In the genomic region with DNA sequence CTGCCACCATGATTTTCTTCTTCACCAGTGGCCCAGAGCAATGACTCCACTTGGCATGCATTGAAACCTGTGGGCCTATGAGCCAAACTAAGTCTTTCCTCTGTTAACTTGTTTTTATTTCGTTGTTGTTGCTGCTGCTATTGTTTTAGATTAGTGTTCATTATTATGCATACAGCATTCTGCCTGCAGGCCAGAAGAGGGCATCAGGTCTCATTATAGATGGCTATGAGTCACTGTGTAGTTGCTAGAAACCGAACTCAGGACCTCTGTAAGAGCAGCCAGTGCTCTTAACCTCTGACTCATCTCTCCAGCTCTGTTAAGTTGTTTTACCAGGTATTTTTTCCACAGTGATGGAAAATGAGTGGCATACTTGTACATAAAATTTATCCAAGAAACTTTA, we compare ENCODE assay signal across 19 mouse cellular contexts. TPM values are rescaled to one million over a fixed set of nuclear protein-coding genes. Genes with fewer than 3 reads are reported as not detected.
A peak's percentile ranks its signal among the peaks of the same experiment; 100 is the strongest.
DNase-seq lines count a peak whose midpoint lies in the region; ATAC-seq and TF ChIP-seq lines count a peak whose summit lies in the region.
"Had no signal": no experiment of that assay in that cellular context is flagged by ENCODE, and none has a peak within 500 bp of the region (broad histone marks: within the 10 kb centered on the region; RNA-seq: fewer than 3 reads in every experiment).

No protein-coding gene starts in this region.

- H3K36me3 ChIP-seq in intestine, embryonic 16.5 days (ENCODE audit: control insufficient read depth, insufficient read depth, low read length): no peaks in the 10 kb centered on the region
- H3K36me3 ChIP-seq in intestine, embryonic 15.5 days: no peaks in the 10 kb centered on the region
- H3K36me3 ChIP-seq in lung, postnatal 0 days (ENCODE audit: insufficient read depth, low read length): no peaks in the 10 kb centered on the region
- no peaks in the 10 kb centered on the region for H3K36me3 ChIP-seq in stomach, embryonic 16.5 days (ENCODE audit: control insufficient read depth, insufficient read depth, low read length)
- H3K36me3 ChIP-seq in forebrain, embryonic 14.5 days (ENCODE audit: control insufficient read depth, insufficient read depth, low read length): no peaks in the 10 kb centered on the region
- H3K36me3 ChIP-seq: embryonic facial prominence, embryonic 12.5 days; heart, embryonic 12.5 days; hindbrain, embryonic 10.5 days had no signal

- no peak overlapping the region for H3K9ac ChIP-seq in intestine, embryonic 16.5 days (ENCODE audit: low read depth, low read length)
- H3K9ac ChIP-seq in intestine, embryonic 15.5 days: no peak overlapping the region
- H3K9ac ChIP-seq in lung, postnatal 0 days (replicated peaks; ENCODE audit: low read depth): no peak overlapping the region
- H3K9ac ChIP-seq in stomach, embryonic 16.5 days (ENCODE audit: low read length): no peak overlapping the region
- no peak overlapping the region for H3K9ac ChIP-seq in forebrain, embryonic 14.5 days (ENCODE audit: low read length)
- H3K9ac ChIP-seq: embryonic facial prominence, embryonic 12.5 days; heart, embryonic 12.5 days; hindbrain, embryonic 14.5 days had no signal

- TF ChIP-seq EP300 in lung, postnatal 0 days (IDR thresholded peaks at IDR 0.05): no peak

- peak; percentile 32; the same call in 1 of the 2 replicates for ATAC-seq in intestine, embryonic 16.5 days
- no peak for ATAC-seq in intestine, embryonic 15.5 days
- ATAC-seq in lung, postnatal 0 days: no peak
- ATAC-seq in stomach, embryonic 16.5 days (ENCODE audit: insufficient read depth, low FRiP score): no peak
- no peak for ATAC-seq in forebrain, embryonic 14.5 days
- ATAC-seq: activated CD4-positive, CD25-positive, alpha-beta regulatory T cell, adult 4 months; forebrain, embryonic 16.5 days; Patski had no signal

- 80% methylated on average over 2 of the region's 2 CpGs for WGBS in intestine, embryonic 16.5 days
- WGBS in intestine, embryonic 15.5 days: 91% methylated on average over 2 of the region's 2 CpGs
- WGBS in lung, postnatal 0 days: 79% methylated on average over 2 of the region's 2 CpGs
- 71% methylated on average over 2 of the region's 2 CpGs for WGBS in lung, adult 2 months
- 79% methylated on average over 2 of the region's 2 CpGs for WGBS in stomach, embryonic 16.5 days
- whole genome bisulfite sequencing in forebrain, embryonic 14.5 days: 80% methylated on average over 2 of the region's 2 CpGs

- TF ChIP-seq POLR2A in lung, adult 2 months (IDR thresholded peaks at IDR 0.05; ENCODE audit: borderline replicate concordance, extremely low read depth, low read depth, low read length): no peak

- DNase-seq in lung, postnatal 0 days (ENCODE audit: low spot score): no peak
- DNase-seq in lung, adult 2 months: no peak
- no peak for DNase-seq in Muller cell, postnatal 12 days (ENCODE audit: inconsistent ontology term)
- DNase-seq in forebrain, embryonic 14.5 days (ENCODE audit: low spot score): no peak
- DNase-seq: adrenal gland, postnatal 14 days; cerebellum, adult 11-12 months; cerebellum, adult 9-10 months; cerebellum, postnatal 25 days; gastrocnemius, postnatal 25 days had no signal

- H3K27me3 ChIP-seq in intestine, embryonic 16.5 days (replicated peaks; ENCODE audit: control insufficient read depth, insufficient read depth, low read length): no peaks in the 10 kb centered on the region
- H3K27me3 ChIP-seq in intestine, embryonic 15.5 days (replicated peaks): no peaks in the 10 kb centered on the region
- no peaks in the 10 kb centered on the region for H3K27me3 ChIP-seq in lung, postnatal 0 days (replicated peaks; ENCODE audit: insufficient read depth, low read length)
- H3K27me3 ChIP-seq in stomach, embryonic 16.5 days (ENCODE audit: control insufficient read depth, insufficient read depth, low read length): no peaks in the 10 kb centered on the region
- H3K27me3 ChIP-seq in forebrain, embryonic 14.5 days (replicated peaks; ENCODE audit: control insufficient read depth, insufficient read depth, low read length): no peaks in the 10 kb centered on the region
- H3K27me3 ChIP-seq: embryonic facial prominence, embryonic 12.5 days; heart, embryonic 12.5 days; Patski had no signal

- peak; percentile 3; the same call in 1 of the 2 replicates for TF ChIP-seq CTCF in lung, postnatal 0 days (IDR thresholded peaks at IDR 0.05)
- no peak for TF ChIP-seq CTCF in lung, adult 2 months (IDR thresholded peaks at IDR 0.05; ENCODE audit: insufficient read depth, low read length)

- H3K27ac ChIP-seq in intestine, embryonic 16.5 days (ENCODE audit: low read length): no peak overlapping the region
- no peak overlapping the region for H3K27ac ChIP-seq in intestine, embryonic 15.5 days
- no peak overlapping the region for H3K27ac ChIP-seq in lung, postnatal 0 days (ENCODE audit: low read length)
- H3K27ac ChIP-seq in stomach, embryonic 16.5 days (ENCODE audit: low read length): 0 out of 2 replicates have a peak overlapping the region, but pooled peaks have one; percentile 30
- H3K27ac ChIP-seq in forebrain, embryonic 14.5 days (ENCODE audit: low read depth, low read length): no peak overlapping the region
- H3K27ac ChIP-seq: embryonic facial prominence, embryonic 12.5 days; hindbrain, embryonic 10.5 days; hindbrain, embryonic 14.5 days had no signal

- H3K4me1 ChIP-seq in intestine, embryonic 16.5 days (ENCODE audit: control insufficient read depth, insufficient read depth, low read length): peaks cover 9% of the 10 kb centered on the region
- no peaks in the 10 kb centered on the region for H3K4me1 ChIP-seq in intestine, embryonic 15.5 days (replicated peaks)
- H3K4me1 ChIP-seq in lung, postnatal 0 days (ENCODE audit: insufficient read depth, low read depth, low read length): no peaks in the 10 kb centered on the region
- H3K4me1 ChIP-seq in lung, adult 2 months (ENCODE audit: control insufficient read depth, insufficient read depth, low read length): 0 out of 2 replicates have a peak, but pooled peaks cover 7% of the 10 kb centered on the region
- H3K4me1 ChIP-seq in stomach, embryonic 16.5 days (ENCODE audit: control insufficient read depth, insufficient read depth, low read length): peaks cover 9% of the 10 kb centered on the region; the same call in 1 of the 2 replicates
- no peaks in the 10 kb centered on the region for H3K4me1 ChIP-seq in forebrain, embryonic 14.5 days (ENCODE audit: control insufficient read depth, insufficient read depth, low read length)

- H3K4me3 ChIP-seq in intestine, embryonic 16.5 days (ENCODE audit: low read length): no peak overlapping the region
- H3K4me3 ChIP-seq in intestine, embryonic 15.5 days (replicated peaks): no peak overlapping the region
- H3K4me3 ChIP-seq in lung, postnatal 0 days (ENCODE audit: low read depth, low read length): no peak overlapping the region
- H3K4me3 ChIP-seq in lung, adult 2 months (replicated peaks; ENCODE audit: extremely low read depth, low read depth, low read length): no peak overlapping the region
- no peak overlapping the region for H3K4me3 ChIP-seq in stomach, embryonic 16.5 days (replicated peaks; ENCODE audit: low read length)
- H3K4me3 ChIP-seq in forebrain, embryonic 14.5 days (ENCODE audit: low read depth, low read length): no peak overlapping the region
- H3K4me3 ChIP-seq: embryonic facial prominence, embryonic 12.5 days; heart, embryonic 12.5 days; hindbrain, embryonic 10.5 days had no signal

- no peak overlapping the region for H3K4me2 ChIP-seq in intestine, embryonic 16.5 days (ENCODE audit: low read depth, low read length)
- H3K4me2 ChIP-seq in intestine, embryonic 15.5 days (replicated peaks): no peak overlapping the region
- no peak overlapping the region for H3K4me2 ChIP-seq in lung, postnatal 0 days (replicated peaks; ENCODE audit: low read depth, low read length)
- H3K4me2 ChIP-seq in stomach, embryonic 16.5 days (ENCODE audit: low read depth, low read length): no peak overlapping the region
- no peak overlapping the region for H3K4me2 ChIP-seq in forebrain, embryonic 14.5 days (ENCODE audit: low read length)
- H3K4me2 ChIP-seq: embryonic facial prominence, embryonic 12.5 days; heart, embryonic 12.5 days; hindbrain, embryonic 14.5 days had no signal

- H3K9me3 ChIP-seq in intestine, embryonic 16.5 days (ENCODE audit: control insufficient read depth, low read length): no peaks in the 10 kb centered on the region
- no peaks in the 10 kb centered on the region for H3K9me3 ChIP-seq in intestine, embryonic 15.5 days
- H3K9me3 ChIP-seq in lung, postnatal 0 days (ENCODE audit: low read length): no peaks in the 10 kb centered on the region
- no peaks in the 10 kb centered on the region for H3K9me3 ChIP-seq in stomach, embryonic 16.5 days (replicated peaks; ENCODE audit: control insufficient read depth, low read length)
- no peaks in the 10 kb centered on the region for H3K9me3 ChIP-seq in forebrain, embryonic 14.5 days (replicated peaks; ENCODE audit: control insufficient read depth, low read length)
- H3K9me3 ChIP-seq: embryonic facial prominence, embryonic 12.5 days; hindbrain, embryonic 10.5 days had no signal

RNA-seq across cellular contexts. Expression of a gene that starts 42.7 kb away (rescaled TPM):
- polyA plus RNA-seq in intestine, embryonic 16.5 days (2015; fragmentation: Nextera tagmentation; extraction: Ambion mirVana): 0.59 and 0.66 TPM in 2 replicates
- polyA plus RNA-seq in intestine, embryonic 15.5 days (2015; fragmentation: Nextera tagmentation; extraction: Ambion mirVana): 0.92 and 0.97 TPM in 2 replicates
- polyA plus RNA-seq in lung, postnatal 0 days (2015; fragmentation: Nextera tagmentation; extraction: Ambion mirVana): 2.2 and 2.3 TPM in 2 replicates
- polyA plus RNA-seq in lung, adult 2 months (2012; rRNA removed): 19.2 and 24.3 TPM in 2 replicates
- polyA plus RNA-seq in stomach, embryonic 16.5 days (2015; fragmentation: Nextera tagmentation; extraction: Ambion mirVana): 0.76 and 1.1 TPM in 2 replicates
- polyA plus RNA-seq in forebrain, embryonic 14.5 days (2014; fragmentation: Nextera tagmentation; extraction: Ambion mirVana): 12.6 and 12.9 TPM in 2 replicates
- polyA plus RNA-seq: activated CD4-positive, CD25-positive, alpha-beta regulatory T cell, adult 4 months had no signal

RNA-seq across cellular contexts. Expression of a gene that starts 50.8 kb away (rescaled TPM):
- 14.4 and 19.9 TPM in 2 replicates for polyA plus RNA-seq in intestine, embryonic 16.5 days (2015; fragmentation: Nextera tagmentation; extraction: Ambion mirVana)
- 59.8 and 61.2 TPM in 2 replicates for polyA plus RNA-seq in intestine, embryonic 15.5 days (2015; fragmentation: Nextera tagmentation; extraction: Ambion mirVana)
- polyA plus RNA-seq in lung, postnatal 0 days (2015; fragmentation: Nextera tagmentation; extraction: Ambion mirVana): 49.2 and 58.8 TPM in 2 replicates
- polyA plus RNA-seq in lung, adult 2 months (2012; rRNA removed): 20.9 and 26.5 TPM in 2 replicates
- polyA plus RNA-seq in stomach, embryonic 16.5 days (2015; fragmentation: Nextera tagmentation; extraction: Ambion mirVana): 30.8 and 36.0 TPM in 2 replicates
- polyA plus RNA-seq in forebrain, embryonic 14.5 days (2014; fragmentation: Nextera tagmentation; extraction: Ambion mirVana): 40.1 TPM in 2 replicates
